Mouse (Mus musculus) frontal cortex, postnatal 36 days (tissue): ENCODE measurements at regions not wholly inside any gene's neighbourhood (a gene's known extent, or its start where the extent isn't known, plus 50 kb on each side); places are given as distances from the start of the nearest gene placed in this dataset.

Experiments
- DNase-seq, 2 experiments: peaks; one replicate each; pipeline ENCODE4 v3.0.0; 2022; ENCODE audit warnings: low spot score in 2 of 2

DNA sequence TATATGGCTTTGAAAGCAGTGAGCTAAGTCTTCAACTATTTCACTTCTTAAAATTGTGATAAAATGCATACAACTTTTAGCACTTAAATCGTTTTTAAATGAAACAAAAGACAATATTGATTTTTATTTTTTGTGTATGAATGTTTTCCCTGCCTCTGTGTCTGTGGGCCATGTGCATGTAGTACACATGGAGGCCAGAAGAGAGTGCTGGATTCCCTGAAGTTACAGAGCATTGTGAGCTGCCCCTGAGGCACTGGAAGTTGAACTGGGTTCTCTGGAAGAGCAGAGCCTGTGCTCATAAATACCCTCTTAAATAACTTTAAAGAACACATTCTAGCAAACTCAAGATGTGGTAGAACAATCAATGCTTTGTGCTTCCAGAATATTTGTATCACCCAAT lies 61.8 kb upstream of the Gm6812 start:
- no peak for DNase-seq

DNA sequence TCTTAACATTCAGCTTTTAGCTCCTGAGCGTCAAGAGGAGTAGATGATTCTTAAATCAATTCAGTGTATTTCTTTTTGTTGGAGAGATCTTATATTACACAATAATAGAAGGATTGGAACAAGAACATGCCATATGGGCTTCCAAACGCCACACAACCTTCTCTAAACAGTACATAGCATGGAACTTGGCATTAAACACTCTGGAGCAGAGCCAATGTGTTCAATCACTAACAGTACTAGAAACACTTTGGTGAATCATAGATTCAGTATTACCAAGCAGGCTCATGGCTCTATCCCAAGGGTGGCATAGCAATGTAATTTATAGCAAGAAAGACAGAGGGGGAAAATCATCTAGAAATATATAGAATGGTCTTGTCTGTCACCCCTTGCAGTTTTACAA lies 60.4 kb upstream of the Gm6812 start:
- DNase-seq: peak; percentile 1 to 27

DNA sequence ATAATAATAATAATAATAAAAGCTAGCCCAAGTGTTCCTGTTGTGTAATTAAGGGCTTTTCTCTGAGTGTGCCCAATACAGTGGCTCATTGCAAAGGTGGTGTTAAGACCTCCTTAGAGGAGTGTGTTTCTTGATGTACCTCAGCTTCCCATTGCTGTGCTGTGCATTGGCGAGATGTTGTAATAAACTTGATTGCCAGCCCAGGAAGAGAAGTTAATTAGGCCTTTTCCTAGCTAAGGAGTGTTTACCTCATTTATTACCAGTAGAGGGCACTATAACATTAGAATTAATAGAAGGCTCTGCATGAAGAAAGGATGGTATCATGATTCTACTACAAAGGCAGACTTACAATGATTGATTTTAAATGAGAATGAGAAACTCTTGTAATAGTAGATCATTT lies 57.9 kb upstream of the Gm6812 start:
- DNase-seq: no peak

DNA sequence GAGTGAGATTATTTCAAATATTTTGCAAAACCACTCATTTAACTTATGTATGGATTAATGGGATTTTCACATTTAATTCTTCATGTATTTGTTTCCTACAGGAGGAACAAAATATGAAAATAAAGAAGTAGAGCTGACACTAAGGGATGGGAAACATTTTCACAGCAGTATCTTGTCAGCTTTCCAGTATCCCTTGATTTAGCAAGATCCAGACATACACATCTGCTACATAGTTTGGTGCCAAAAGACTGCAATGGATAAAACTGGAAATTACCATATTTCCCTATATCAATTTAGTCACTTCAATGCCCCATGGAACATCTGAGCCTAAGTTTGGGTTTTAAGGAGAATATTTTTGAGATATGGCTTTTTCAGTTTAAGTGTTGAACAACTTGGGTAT lies 52.9 kb upstream of the Gm6812 start:
- DNase-seq: no peak
